Mouse (Mus musculus): ENCODE measurements around the gene Bcl2l13. TPM values are rescaled to one million over a fixed set of nuclear protein-coding genes. Genes with fewer than 3 reads are reported as not detected.
"Not testable (repeated sequence)": the region's sequence is repeated elsewhere in the genome, so short reads cannot be mapped to it uniquely, and the experiment has no call there.

Gene Bcl2l13
- polyA plus RNA-seq, 1 experiment from 2014 or later, result 19.6 TPM

DNA sequence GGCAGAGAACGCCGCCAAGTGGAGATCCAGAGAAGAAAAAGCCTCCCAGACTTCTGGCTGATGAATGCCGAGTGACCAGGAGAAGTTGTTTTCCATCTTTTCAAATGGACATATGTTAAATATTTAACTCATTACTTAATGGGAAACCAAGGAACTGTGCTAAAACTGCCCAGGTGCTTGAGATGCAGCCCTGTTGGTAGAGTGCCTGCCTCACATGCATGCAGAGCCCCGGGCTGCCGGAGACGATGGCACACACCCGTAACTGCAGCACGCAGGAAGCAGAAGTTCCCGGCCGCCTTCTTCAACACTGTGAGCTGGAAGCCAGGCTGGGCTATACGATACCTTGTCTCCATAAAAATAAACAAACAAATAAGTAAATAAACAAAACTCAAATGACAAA is 67.9 kb downstream of the Bcl2l13 start:
- Histone ChIP-seq H3K27ac (ENCODE audit: low read length) (0 out of 2 replicates have a peak overlapping the region, but pooled peaks have one; percentile 5), H3K27me3 (replicated peaks; ENCODE audit: control insufficient read depth, insufficient read depth, low read length) (no peaks in the 10 kb centered on the region), H3K4me1 (ENCODE audit: control insufficient read depth, insufficient read depth, low read length) (no peaks in the 10 kb centered on the region), H3K9ac (ENCODE audit: low read depth, low read length) (no peak overlapping the region), H3K4me2 (ENCODE audit: low read depth, low read length) (no peak overlapping the region), H3K4me3 (ENCODE audit: low read length) (no peak overlapping the region), H3K36me3 (ENCODE audit: control insufficient read depth, insufficient read depth, low read length) (no peaks in the 10 kb centered on the region), H3K9me3 (ENCODE audit: control insufficient read depth, low read length) (no peaks in the 10 kb centered on the region)
- 80% methylated on average over 11 of the region's 11 CpGs for WGBS
- peak; percentile 34 for ATAC-seq

GRCm38 (mm10) chr6:120905111-120905510 is 69.1 kb downstream of the Bcl2l13 start:
- 82% methylated on average over 5 of the region's 5 CpGs for WGBS
- no peak overlapping the region for H3K27ac ChIP-seq (ENCODE audit: low read length)

DNA sequence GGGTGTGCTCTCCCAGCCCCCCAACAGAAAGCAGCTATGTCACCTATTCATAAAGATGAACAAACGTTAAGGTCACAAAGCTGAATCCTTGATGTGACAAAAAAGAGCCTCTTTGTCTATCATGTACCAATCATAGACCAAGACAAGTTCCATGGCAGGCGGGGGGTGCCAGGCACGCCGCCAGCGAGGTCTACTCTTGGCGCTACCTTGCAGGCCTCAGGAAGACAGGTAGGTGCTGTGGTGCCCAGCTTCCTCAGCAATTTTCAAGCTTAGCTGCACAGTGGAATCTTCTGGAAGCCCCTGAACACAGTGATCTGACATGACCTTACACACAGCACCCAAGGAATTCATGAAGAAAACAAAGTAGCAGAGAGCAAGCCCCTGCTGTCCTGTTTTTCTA is 70.5 kb downstream of the Bcl2l13 start:
- Histone ChIP-seq H3K27me3 (replicated peaks; ENCODE audit: control insufficient read depth, insufficient read depth, low read length) (no peaks in the 10 kb centered on the region), H3K9me3 (ENCODE audit: control insufficient read depth, low read length) (no peaks in the 10 kb centered on the region), H3K4me3 (ENCODE audit: low read length) (no peak overlapping the region), H3K4me2 (ENCODE audit: low read depth, low read length) (no peak overlapping the region), H3K4me1 (ENCODE audit: control insufficient read depth, insufficient read depth, low read length) (peaks cover 2% of the 10 kb centered on the region; the same call in 1 of the 2 replicates), H3K36me3 (ENCODE audit: control insufficient read depth, insufficient read depth, low read length) (no peaks in the 10 kb centered on the region), H3K27ac (ENCODE audit: low read length) (no peak overlapping the region), H3K9ac (ENCODE audit: low read depth, low read length) (no peak overlapping the region)
- 94% methylated on average over 6 of the region's 6 CpGs for WGBS
- no peak for ATAC-seq

More at GRCm38 (mm10) chr6:120905111-120905510, 69.1 kb downstream of the Bcl2l13 start:
- Histone ChIP-seq H3K4me1 (ENCODE audit: control insufficient read depth, insufficient read depth, low read length) (no peaks in the 10 kb centered on the region), H3K36me3 (ENCODE audit: control insufficient read depth, insufficient read depth, low read length) (no peaks in the 10 kb centered on the region), H3K9me3 (ENCODE audit: control insufficient read depth, low read length) (no peaks in the 10 kb centered on the region), H3K4me3 (ENCODE audit: low read length) (no peak overlapping the region), H3K9ac (ENCODE audit: low read depth, low read length) (no peak overlapping the region), H3K4me2 (ENCODE audit: low read depth, low read length) (no peak overlapping the region), H3K27me3 (replicated peaks; ENCODE audit: control insufficient read depth, insufficient read depth, low read length) (no peaks in the 10 kb centered on the region)
- ATAC-seq, result no peak

GRCm38 (mm10) chr6:120907876-120908597 is 72.0 kb downstream of the Bcl2l13 start:
- H3K36me3 ChIP-seq (ENCODE audit: control insufficient read depth, insufficient read depth, low read length); H3K9me3 ChIP-seq (ENCODE audit: control insufficient read depth, low read length); H3K27ac ChIP-seq (ENCODE audit: low read length); H3K9ac ChIP-seq (ENCODE audit: low read depth, low read length); H3K27me3 ChIP-seq (replicated peaks; ENCODE audit: control insufficient read depth, insufficient read depth, low read length); ATAC-seq; H3K4me2 ChIP-seq (ENCODE audit: low read depth, low read length); H3K4me3 ChIP-seq (ENCODE audit: low read length); H3K4me1 ChIP-seq (ENCODE audit: control insufficient read depth, insufficient read depth, low read length): not testable (repeated sequence)
- WGBS, result 83% methylated on average over 9 of the region's 10 CpGs

DNA sequence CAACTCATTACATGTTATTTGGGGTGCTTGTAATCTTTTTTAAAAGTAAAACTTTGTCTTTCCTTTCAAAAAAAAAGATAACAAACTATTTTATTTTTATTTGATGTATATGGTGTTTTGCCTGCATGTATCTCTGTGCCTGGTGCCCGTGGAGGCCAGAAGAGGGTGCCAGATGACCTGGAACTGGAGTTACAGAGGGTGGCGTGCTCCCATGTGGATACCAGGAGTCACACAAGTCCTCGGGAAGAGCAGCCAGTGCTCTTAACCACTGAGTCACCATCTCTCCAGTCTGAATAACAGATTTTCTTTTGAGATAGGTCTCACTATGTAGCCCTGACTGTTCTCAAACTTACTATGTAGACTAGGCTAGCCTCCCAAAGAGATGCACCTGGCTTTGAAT is 73.5 kb downstream of the Bcl2l13 start:
- H3K4me2 ChIP-seq (ENCODE audit: low read depth, low read length), result no peak overlapping the region
- peaks cover 7% of the 10 kb centered on the region for H3K4me1 ChIP-seq (ENCODE audit: control insufficient read depth, insufficient read depth, low read length)
- H3K4me3 ChIP-seq (ENCODE audit: low read length), result no peak overlapping the region
- no peaks in the 10 kb centered on the region for H3K27me3 ChIP-seq (replicated peaks; ENCODE audit: control insufficient read depth, insufficient read depth, low read length)
- 80% methylated on average over 3 of the region's 3 CpGs for WGBS
- no peak overlapping the region for H3K9ac ChIP-seq (ENCODE audit: low read depth, low read length)
- H3K36me3 ChIP-seq (ENCODE audit: control insufficient read depth, insufficient read depth, low read length), result no peaks in the 10 kb centered on the region
- H3K27ac ChIP-seq (ENCODE audit: low read length), result no peak overlapping the region
- no peaks in the 10 kb centered on the region for H3K9me3 ChIP-seq (ENCODE audit: control insufficient read depth, low read length)
- ATAC-seq, result no peak

- Histone ChIP-seq H3K4me1 (ENCODE audit: control insufficient read depth, insufficient read depth, low read length) (peaks cover 16% of the 10 kb centered on the region), H3K9ac (ENCODE audit: low read depth, low read length) (no peak overlapping the region), H3K27me3 (replicated peaks; ENCODE audit: control insufficient read depth, insufficient read depth, low read length) (no peaks in the 10 kb centered on the region), H3K9me3 (ENCODE audit: control insufficient read depth, low read length) (no peaks in the 10 kb centered on the region), H3K4me3 (ENCODE audit: low read length) (no peak overlapping the region), H3K4me2 (ENCODE audit: low read depth, low read length) (no peak overlapping the region), H3K36me3 (ENCODE audit: control insufficient read depth, insufficient read depth, low read length) (no peaks in the 10 kb centered on the region), H3K27ac (ENCODE audit: low read length) (no peak overlapping the region)
- WGBS, result 66% methylated on average over 13 of the region's 13 CpGs
- ATAC-seq, result peak; percentile 34; the same call in 1 of the 2 replicates
These were observed 75.4 kb downstream of the Bcl2l13 start for GRCm38 (mm10) chr6:120911213-120912007.

DNA sequence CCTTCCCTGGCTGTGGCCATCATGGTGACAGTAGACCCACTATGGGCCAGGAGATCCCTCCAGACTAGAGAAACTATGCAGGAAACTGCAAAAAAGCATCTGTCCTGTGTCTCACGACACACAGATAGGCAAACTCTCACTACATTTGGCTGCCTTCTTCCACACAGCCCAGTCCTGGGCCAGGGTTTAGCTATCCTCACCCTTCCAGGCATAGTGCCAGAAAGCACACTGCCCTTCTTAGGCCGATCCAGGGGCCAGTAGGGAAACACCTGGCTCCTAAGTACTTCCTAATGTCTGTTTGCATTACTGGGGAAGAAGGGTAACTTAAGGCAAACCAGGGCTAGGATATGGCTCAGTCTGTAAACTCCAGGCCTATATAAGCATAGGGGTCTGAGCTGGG is 76.9 kb downstream of the Bcl2l13 start:
- WGBS, result 53% methylated on average over 2 of the region's 2 CpGs

GRCm38 (mm10) chr6:120913783-120914182 is 77.8 kb downstream of the Bcl2l13 start:
- Histone ChIP-seq H3K36me3 (ENCODE audit: control insufficient read depth, insufficient read depth, low read length) (no peaks in the 10 kb centered on the region), H3K9me3 (ENCODE audit: control insufficient read depth, low read length) (no peaks in the 10 kb centered on the region), H3K27ac (ENCODE audit: low read length) (no peak overlapping the region), H3K27me3 (replicated peaks; ENCODE audit: control insufficient read depth, insufficient read depth, low read length) (no peaks in the 10 kb centered on the region), H3K9ac (ENCODE audit: low read depth, low read length) (no peak overlapping the region), H3K4me1 (ENCODE audit: control insufficient read depth, insufficient read depth, low read length) (peaks cover 19% of the 10 kb centered on the region), H3K4me3 (ENCODE audit: low read length) (no peak overlapping the region), H3K4me2 (ENCODE audit: low read depth, low read length) (no peak overlapping the region)
- ATAC-seq, result no peak
- WGBS, result 82% methylated on average over 8 of the region's 8 CpGs

More for the DNA sequence above, 76.9 kb downstream of the Bcl2l13 start:
- H3K27ac ChIP-seq (ENCODE audit: low read length), result no peak overlapping the region
- H3K9ac ChIP-seq (ENCODE audit: low read depth, low read length), result no peak overlapping the region
- no peak overlapping the region for H3K4me3 ChIP-seq (ENCODE audit: low read length)
- H3K27me3 ChIP-seq (replicated peaks; ENCODE audit: control insufficient read depth, insufficient read depth, low read length), result no peaks in the 10 kb centered on the region
- H3K9me3 ChIP-seq (ENCODE audit: control insufficient read depth, low read length), result no peaks in the 10 kb centered on the region
- no peak for ATAC-seq
- no peaks in the 10 kb centered on the region for H3K36me3 ChIP-seq (ENCODE audit: control insufficient read depth, insufficient read depth, low read length)
- no peak overlapping the region for H3K4me2 ChIP-seq (ENCODE audit: low read depth, low read length)
- peaks cover 19% of the 10 kb centered on the region for H3K4me1 ChIP-seq (ENCODE audit: control insufficient read depth, insufficient read depth, low read length)

DNA sequence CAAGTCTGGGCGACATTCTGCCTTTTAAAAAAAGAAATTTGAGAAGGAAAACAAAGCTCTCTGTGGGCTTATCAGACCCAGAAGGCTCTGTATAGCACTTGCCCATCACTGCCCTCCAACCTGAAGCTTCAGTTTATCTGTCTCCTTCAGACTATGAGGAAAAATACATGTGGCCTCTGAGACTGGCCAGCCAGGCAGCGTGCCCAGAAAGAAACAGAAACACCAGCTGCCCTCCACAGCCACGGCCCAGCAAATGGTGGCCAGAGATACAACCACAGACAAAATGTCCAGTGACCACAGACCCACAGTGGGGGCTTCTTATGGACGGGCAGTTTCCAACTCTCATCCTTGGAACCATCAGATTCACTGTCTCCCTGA is 78.5 kb downstream of the Bcl2l13 start:
- no peak overlapping the region for H3K27ac ChIP-seq (ENCODE audit: low read length)
- no peak for ATAC-seq
- 81% methylated on average over 4 of the region's 4 CpGs for WGBS
- H3K9ac ChIP-seq (ENCODE audit: low read depth, low read length), result no peak overlapping the region
- no peaks in the 10 kb centered on the region for H3K9me3 ChIP-seq (ENCODE audit: control insufficient read depth, low read length)
- H3K4me1 ChIP-seq (ENCODE audit: control insufficient read depth, insufficient read depth, low read length), result peaks cover 19% of the 10 kb centered on the region
- no peak overlapping the region for H3K4me2 ChIP-seq (ENCODE audit: low read depth, low read length)
- no peaks in the 10 kb centered on the region for H3K27me3 ChIP-seq (replicated peaks; ENCODE audit: control insufficient read depth, insufficient read depth, low read length)
- H3K4me3 ChIP-seq (ENCODE audit: low read length), result no peak overlapping the region
- H3K36me3 ChIP-seq (ENCODE audit: control insufficient read depth, insufficient read depth, low read length), result no peaks in the 10 kb centered on the region

All from intestine, embryonic 16.5 days (tissue).